Mouse (Mus musculus) spleen, adult 2 months (tissue): Measurements from ENCODE around the gene Sult1a1. TPM values are rescaled to one million over a fixed set of nuclear protein-coding genes. Genes with fewer than 3 reads are reported as not detected.

Experiments used
- DNase-seq, 2 experiments: peaks; one replicate each; pipeline versions ENCODE4 v3.0.0 to v3.0.0-alpha.2; 2012 to 2021; ENCODE audit warnings: low spot score in 2 of 2, low read depth in 1 of 2
- H3K27ac ChIP-seq: fragments of 200-500 bp; 2 replicates; pipeline ENCODE4 v1.5.1; 2012; ENCODE audit warnings: low read length, inconsistent platforms; ENCODE audit not compliant: insufficient read depth
- H3K27me3 ChIP-seq: fragments of 200-500 bp; 2 replicates; pipeline ENCODE4 v1.6.1; 2012; ENCODE audit warnings: mild to moderate bottlenecking, moderate library complexity, low read length, inconsistent platforms; ENCODE audit not compliant: control insufficient read depth, insufficient read depth
- H3K36me3 ChIP-seq: fragments of 200-500 bp; 2 replicates; pipeline ENCODE4 v1.6.1; 2012; ENCODE audit warnings: mild to moderate bottlenecking, low read length, inconsistent platforms; ENCODE audit not compliant: control insufficient read depth, insufficient read depth
- H3K4me1 ChIP-seq: fragments of 200-500 bp; 2 replicates; pipeline ENCODE4 v1.6.1; 2011; ENCODE audit warnings: inconsistent platforms; ENCODE audit not compliant: control insufficient read depth, insufficient read depth, insufficient read length
- H3K4me3 ChIP-seq: fragments of 200-500 bp; 2 replicates; pipeline ENCODE4 v1.5.1; 2011; ENCODE audit warnings: mild to moderate bottlenecking, inconsistent platforms; ENCODE audit not compliant: insufficient read depth, insufficient read length; ENCODE audit errors: extremely low read depth
- CTCF ChIP-seq: fragments of 200-500 bp; IDR thresholded peaks from 2 replicates; pipeline ENCODE4 v1.5.1; 2011; ENCODE audit warnings: mild to moderate bottlenecking, inconsistent platforms; ENCODE audit not compliant: insufficient read depth, insufficient read length, insufficient replicate concordance; ENCODE audit errors: extremely low read depth
- POLR2A ChIP-seq: fragments of 200-500 bp; IDR thresholded peaks from 2 replicates; pipeline ENCODE4 v1.6.1; 2011; ENCODE audit warnings: low read depth, low read length, inconsistent platforms
- WGBS: fragments of 180-500 bp; shearing (Covaris S2); methylation state at CpG from one replicate; pipeline ENCODE4 v1.1.7; 2018; 5-methylcytosine and 5-hydroxymethylcytosine counted together
- polyA plus RNA-seq: library from polyadenylated mRNA; depleted of rRNA; stranded (reverse); fragments of >200 nt; gene quantifications from 2 replicates; pipeline ENCODE4 v1.2.3, GENCODE M21; 2012

Sult1a1 gene
- polyA plus RNA-seq, 1 experiment = 12.9 TPM

DNA sequence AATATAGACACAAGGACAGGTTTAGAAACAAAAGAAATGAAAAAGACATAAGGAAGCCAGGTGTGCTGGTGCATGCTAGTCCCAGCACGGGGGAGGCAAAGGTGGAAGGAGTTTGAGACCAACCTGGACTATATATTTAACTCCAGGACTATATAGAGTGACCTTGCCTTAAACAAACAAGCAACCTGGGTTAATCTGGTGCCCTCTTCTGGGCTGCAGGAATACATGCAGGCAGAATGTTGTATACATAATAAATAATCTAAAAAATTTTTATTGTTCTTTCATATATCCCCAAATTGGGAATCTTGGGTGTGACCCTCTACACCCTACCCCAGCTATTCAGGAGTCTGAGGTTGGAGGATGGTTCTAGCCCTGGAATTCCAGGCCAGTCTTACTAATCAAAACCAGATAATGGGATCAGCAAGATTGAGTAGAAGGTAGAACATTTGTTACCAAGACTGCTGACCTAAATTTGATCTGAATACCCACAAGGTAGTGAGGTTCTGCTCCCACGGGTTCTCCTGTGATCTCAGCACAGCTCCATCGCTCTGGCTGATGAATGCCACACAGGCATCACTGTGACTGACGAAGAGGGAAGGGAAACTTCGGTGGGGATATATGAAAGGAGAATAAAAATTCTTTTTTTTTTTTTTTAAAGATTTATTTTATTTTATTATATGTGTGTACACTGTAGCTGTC lies 33.5 kb downstream of the Sult1a1 start:
- Histone ChIP-seq H3K27me3 (no peaks in the 10 kb centered on the region), H3K4me1 (no peaks in the 10 kb centered on the region), H3K27ac (no peak overlapping the region), H3K36me3 (no peaks in the 10 kb centered on the region), H3K4me3 (no peak overlapping the region)
- DNase-seq = no peak
- TF ChIP-seq CTCF = no peak
- TF ChIP-seq POLR2A = no peak
- 57% methylated on average over 5 of the region's 5 CpGs for WGBS

DNA sequence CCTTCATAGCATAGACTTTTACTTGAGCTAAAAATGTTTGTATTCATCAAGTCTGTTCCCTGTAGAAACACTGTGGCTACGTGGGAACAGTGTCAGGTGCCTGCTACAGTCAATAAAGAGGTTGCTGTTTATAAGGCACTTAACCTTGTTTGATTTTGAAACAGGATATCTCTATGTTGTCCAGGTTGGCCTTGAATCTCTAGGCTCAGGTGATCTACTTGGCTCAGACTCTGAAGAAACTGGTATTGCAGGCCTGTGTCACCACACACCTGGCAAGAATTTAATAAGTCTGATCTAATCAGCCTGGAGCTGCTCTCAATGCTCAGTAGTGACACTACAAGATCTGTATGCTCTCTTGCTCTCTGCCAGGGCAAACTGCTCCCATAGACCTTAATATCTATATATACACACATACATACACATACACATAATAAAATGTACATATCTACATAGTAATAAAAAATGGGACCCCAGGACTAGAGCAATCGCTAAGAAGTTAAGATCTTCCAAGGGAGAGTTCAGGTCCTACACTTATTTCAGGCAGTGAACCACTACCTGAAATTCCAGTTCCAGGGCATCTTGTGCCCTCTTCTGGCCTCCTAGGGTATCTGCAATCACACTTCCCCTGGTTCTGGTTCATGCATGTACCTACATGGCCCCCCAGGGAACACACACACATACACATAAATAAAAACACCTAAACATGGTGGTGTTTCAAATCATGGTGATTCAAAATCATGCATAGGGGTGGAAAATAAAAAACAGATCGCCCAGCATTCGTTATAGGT lies 39.3 kb downstream of the Sult1a1 start:
- H3K4me1 ChIP-seq = no peaks in the 10 kb centered on the region
- WGBS = 17% methylated on average over 4 of the region's 4 CpGs
- H3K27me3 ChIP-seq = no peaks in the 10 kb centered on the region
- peak; percentile 26 to 41 for DNase-seq
- TF ChIP-seq POLR2A = no peak
- peak; percentile 54; the same call in 1 of the 2 replicates for TF ChIP-seq CTCF
- no peaks in the 10 kb centered on the region for H3K36me3 ChIP-seq
- no peak overlapping the region for H3K27ac ChIP-seq
- no peak overlapping the region for H3K4me3 ChIP-seq

GRCm38 (mm10) chr7:126635375-126635774 lies 40.9 kb downstream of the Sult1a1 start:
- Histone ChIP-seq H3K27me3 (no peaks in the 10 kb centered on the region), H3K4me1 (no peaks in the 10 kb centered on the region), H3K4me3 (no peak overlapping the region), H3K36me3 (no peaks in the 10 kb centered on the region), H3K27ac (no peak overlapping the region)
- TF ChIP-seq CTCF (no peak), POLR2A (no peak)
- no peak for DNase-seq

DNA sequence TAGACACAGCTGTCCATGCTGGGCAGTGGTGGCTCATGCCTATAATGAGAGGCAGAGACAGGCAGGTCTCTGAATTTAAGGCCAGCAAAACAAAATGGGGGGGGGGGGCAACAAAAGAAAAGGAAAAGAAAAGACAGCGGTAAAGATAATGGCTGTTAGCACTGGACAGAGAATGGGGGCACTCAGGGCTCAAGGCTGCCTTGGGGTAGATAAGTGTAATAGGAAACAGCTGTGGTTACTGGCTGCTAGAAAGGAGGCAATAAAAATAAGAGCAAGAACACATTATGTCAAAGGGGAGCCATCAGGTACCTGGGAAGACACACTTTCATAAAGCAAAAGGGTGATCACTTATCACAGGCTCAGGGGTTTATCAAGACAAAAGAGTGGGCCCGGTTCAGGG lies 43.8 kb downstream of the Sult1a1 start:
- DNase-seq = no peak
- no peak overlapping the region for H3K4me3 ChIP-seq
- H3K27me3 ChIP-seq = no peaks in the 10 kb centered on the region
- no peak overlapping the region for H3K27ac ChIP-seq
- no peak for TF ChIP-seq POLR2A
- TF ChIP-seq CTCF = no peak
- no peaks in the 10 kb centered on the region for H3K36me3 ChIP-seq
- no peaks in the 10 kb centered on the region for H3K4me1 ChIP-seq
- 62% methylated on average over 2 of the region's 2 CpGs for WGBS

GRCm38 (mm10) chr7:126630824-126631518 lies 45.3 kb downstream of the Sult1a1 start, which contains the start of gene Nupr1:
TSS of gene Nupr1 (minus strand) at chr7:126630861.
- TF ChIP-seq CTCF (no peak), POLR2A (no peak)
- no peak within 1 kb of the TSS for H3K27ac ChIP-seq
- no peaks in the 10 kb centered on the region for H3K4me1 ChIP-seq
- no peaks in the 10 kb centered on the region for H3K36me3 ChIP-seq
- DNase-seq = no peak
- no peaks in the 10 kb centered on the region for H3K27me3 ChIP-seq
- 93% methylated on average over 4 of the region's 4 CpGs for WGBS
- no peak within 1 kb of the TSS for H3K4me3 ChIP-seq

GRCm38 (mm10) chr7:126629915-126630314 lies 46.3 kb downstream of the Sult1a1 start:
- Histone ChIP-seq H3K36me3 (no peaks in the 10 kb centered on the region), H3K4me3 (no peak overlapping the region), H3K4me1 (no peaks in the 10 kb centered on the region; the same call in 1 of the 2 replicates), H3K27ac (no peak overlapping the region), H3K27me3 (no peaks in the 10 kb centered on the region)
- no peak for TF ChIP-seq CTCF
- TF ChIP-seq POLR2A = no peak
- 24% methylated on average over 3 of the region's 3 CpGs for WGBS
- DNase-seq = no peak
